Comparison of ENCODE assay signal across 17 mouse cellular contexts in genomic region chr13:93248711-93249110, GRCm38 (mm10). TPM values are rescaled to one million over a fixed set of nuclear protein-coding genes. Genes with fewer than 3 reads are reported as not detected.
A peak's percentile ranks its signal among the peaks of the same experiment; 100 is the strongest.
DNase-seq lines count a peak whose midpoint lies in the region; ATAC-seq lines count a peak whose summit lies in the region.
"Had no signal": no experiment of that assay in that cellular context is flagged by ENCODE, and none has a peak within 500 bp of the region (broad histone marks: within the 10 kb centered on the region; RNA-seq: fewer than 3 reads in every experiment).

No protein-coding gene starts in this region.

- peak; percentile 21 to 51 for DNase-seq in left cerebral cortex, adult 18-20 months (ENCODE audit: low spot score in 2 of 2)
- DNase-seq in left cerebral cortex, adult 11 months (ENCODE audit: low spot score): no peak
- DNase-seq in spleen, postnatal 36 days (ENCODE audit: low spot score in 2 of 2): peak; percentile 20 to 25
- no peak for DNase-seq in spleen, postnatal 4 days (ENCODE audit: low spot score in 2 of 2)
- DNase-seq in thymus, postnatal 10 days (ENCODE audit: low spot score in 2 of 2): no peak
- DNase-seq: cerebellum, adult 18-20 months; embryo, embryonic 11 days; heart, adult 2 months; heart, postnatal 10 days; lung, embryonic 14.5 days; spleen, adult 18-20 months had no signal

- H3K4me3 ChIP-seq in neural tube, embryonic 15.5 days (replicated peaks): no peak overlapping the region
- H3K4me3 ChIP-seq: heart, adult 2 months; limb, embryonic 13.5 days; midbrain, embryonic 10.5 days; myocyte had no signal

- no peaks in the 10 kb centered on the region for H3K36me3 ChIP-seq in neural tube, embryonic 15.5 days
- H3K36me3 ChIP-seq: limb, embryonic 13.5 days; midbrain, embryonic 10.5 days had no signal

- peaks cover 3% of the 10 kb centered on the region; the same call in 1 of the 2 replicates for H3K4me1 ChIP-seq in neural tube, embryonic 15.5 days
- H3K4me1 ChIP-seq: limb, embryonic 13.5 days; midbrain, embryonic 10.5 days had no signal

- H3K27ac ChIP-seq in neural tube, embryonic 15.5 days (replicated peaks): no peak overlapping the region
- H3K27ac ChIP-seq: heart, adult 2 months; limb, embryonic 13.5 days; midbrain, embryonic 10.5 days had no signal

- no peaks in the 10 kb centered on the region for H3K27me3 ChIP-seq in neural tube, embryonic 15.5 days (replicated peaks)
- H3K27me3 ChIP-seq: limb, embryonic 13.5 days had no signal

- H3K9me3 ChIP-seq in neural tube, embryonic 15.5 days (replicated peaks): no peaks in the 10 kb centered on the region
- H3K9me3 ChIP-seq: limb, embryonic 13.5 days; midbrain, embryonic 10.5 days had no signal

- 89% methylated on average over 4 of the region's 4 CpGs for WGBS in neural tube, embryonic 15.5 days

- peak; percentile 88 for ATAC-seq in megakaryocyte, adult 5-6 weeks (ENCODE audit: poor library complexity, severe bottlenecking)
- ATAC-seq in neural tube, embryonic 15.5 days (ENCODE audit: low FRiP score): no peak
- ATAC-seq: forebrain, embryonic 14.5 days had no signal

- H3K4me2 ChIP-seq in neural tube, embryonic 15.5 days: no peak overlapping the region
- H3K4me2 ChIP-seq: limb, embryonic 13.5 days; lung, embryonic 14.5 days had no signal

- no peak overlapping the region for H3K9ac ChIP-seq in neural tube, embryonic 15.5 days (replicated peaks)
- H3K9ac ChIP-seq: limb, embryonic 13.5 days; lung, embryonic 14.5 days had no signal

RNA-seq across cellular contexts. Expression of gene Homer1, which starts 50.7 kb away (rescaled TPM):
- 100 to 1,000 TPM; 319 to 463 TPM for total RNA-seq in left cerebral cortex, adult 18-20 months (2021)
- 17.8 and 18.8 TPM in 2 replicates for total RNA-seq in megakaryocyte, adult 5-6 weeks (2015)
- total RNA-seq in megakaryocyte, adult 5-6 weeks (2017): 20.5 and 26.8 TPM in 2 replicates
- polyA plus RNA-seq in neural tube, embryonic 15.5 days (2015; fragmentation: Nextera tagmentation; extraction: Ambion mirVana): 11.7 and 13.9 TPM in 2 replicates

RNA-seq across cellular contexts. Expression of gene Tent2, which starts 56.5 kb away (rescaled TPM):
- 10 to 100 TPM; 27.2 to 28.5 TPM for total RNA-seq in left cerebral cortex, adult 18-20 months (2021)
- 128 and 133 TPM in 2 replicates for total RNA-seq in megakaryocyte, adult 5-6 weeks (2015)
- total RNA-seq in megakaryocyte, adult 5-6 weeks (2017): 63.9 and 93.1 TPM in 2 replicates
- polyA plus RNA-seq in neural tube, embryonic 15.5 days (2015; fragmentation: Nextera tagmentation; extraction: Ambion mirVana): 36.4 and 43.3 TPM in 2 replicates

Comparison
In these comparisons a context has a peak if more than half of its experiments do, and no peak if none do; other contexts are left out.
1. DNase-seq: peak in left cerebral cortex, adult 18-20 months (2 of 2) and spleen, postnatal 36 days (2 of 2); none in left cerebral cortex, adult 11 months (single experiment), spleen, postnatal 4 days (0 of 2) and thymus, postnatal 10 days (0 of 2).
2. RNA of gene Homer1, which starts 50.7 kb away (total RNA-seq): 319 to 463 TPM in left cerebral cortex, adult 18-20 months; 17.8 to 26.8 TPM in megakaryocyte, adult 5-6 weeks; every median in the first group is over 10 times any median in the second.